ENCODE assay signal across 19 mouse cellular contexts in genomic region chr1:53838182-53838859, GRCm38 (mm10). TPM values are rescaled to one million over a fixed set of nuclear protein-coding genes. Genes with fewer than 3 reads are reported as not detected.
DNase-seq lines count a peak whose midpoint lies in the region; ATAC-seq and TF ChIP-seq lines count a peak whose summit lies in the region.
"Had no signal": no experiment of that assay in that cellular context is flagged by ENCODE, and none has a peak within 500 bp of the region (broad histone marks: within the 10 kb centered on the region; RNA-seq: fewer than 3 reads in every experiment).

No protein-coding gene starts in this region.

- no peak overlapping the region; the same call in 1 of the 2 replicates for H3K27ac ChIP-seq in ES-E14 (ENCODE audit: insufficient read depth, low read depth, low read length, poor library complexity, severe bottlenecking)
- no peak overlapping the region for H3K27ac ChIP-seq in hindbrain, embryonic 16.5 days (ENCODE audit: low read depth, low read length)
- H3K27ac ChIP-seq: embryonic facial prominence, embryonic 13.5 days; kidney, postnatal 0 days; liver, embryonic 12.5 days; neural tube, embryonic 12.5 days; stomach, embryonic 15.5 days had no signal

- in situ Hi-C loops in ES-E14 (cut with MboI; ENCODE audit: low sequenced_read_pairs in 2 of 2, unreplicated experiment in 2 of 2), result no loop called here

- no peak overlapping the region for H3K4me3 ChIP-seq in ES-E14 (ENCODE audit: insufficient read depth in 1 of 2, low read depth in 1 of 2, low read length in 2 of 2, poor library complexity in 1 of 2, severe bottlenecking in 1 of 2)
- no peak overlapping the region for H3K4me3 ChIP-seq in hindbrain, embryonic 16.5 days (ENCODE audit: low read length)
- H3K4me3 ChIP-seq: embryonic facial prominence, embryonic 13.5 days; liver, embryonic 12.5 days; neural tube, embryonic 12.5 days; stomach, embryonic 15.5 days had no signal

- no peak overlapping the region for H3K4me2 ChIP-seq in hindbrain, embryonic 16.5 days (ENCODE audit: low read length)
- H3K4me2 ChIP-seq: embryonic facial prominence, embryonic 13.5 days; liver, embryonic 12.5 days; neural tube, embryonic 12.5 days; stomach, embryonic 15.5 days had no signal

- peaks cover 0 to 8% of the 10 kb centered on the region in 2 experiments; a peak in 1 of 4 replicates for H3K4me1 ChIP-seq in ES-E14 (ENCODE audit: control insufficient read depth in 2 of 2, insufficient read depth in 2 of 2, low read length in 2 of 2, poor library complexity in 1 of 2)
- H3K4me1 ChIP-seq in hindbrain, embryonic 16.5 days (ENCODE audit: control insufficient read depth, insufficient read depth, low read depth, low read length), result no peaks in the 10 kb centered on the region
- H3K4me1 ChIP-seq: liver, embryonic 12.5 days; neural tube, embryonic 12.5 days; stomach, embryonic 15.5 days had no signal

- ATAC-seq in common myeloid progenitor, adult 5-6 weeks (replicated peaks; ENCODE audit: low read depth, poor library complexity, severe bottlenecking), result peak; percentile 72; the same call in 1 of the 2 replicates
- ATAC-seq in hindbrain, embryonic 16.5 days, result no peak
- ATAC-seq: forebrain, postnatal 0 days; liver, embryonic 12.5 days had no signal

- no peaks in the 10 kb centered on the region for H3K36me3 ChIP-seq in ES-E14 (ENCODE audit: control insufficient read depth, insufficient read depth, low read length, poor library complexity, severe bottlenecking)
- H3K36me3 ChIP-seq in hindbrain, embryonic 16.5 days (ENCODE audit: control insufficient read depth, insufficient read depth, low read length), result no peaks in the 10 kb centered on the region
- H3K36me3 ChIP-seq: embryonic facial prominence, embryonic 13.5 days; liver, embryonic 12.5 days; neural tube, embryonic 12.5 days; stomach, embryonic 15.5 days had no signal

- H3K9ac ChIP-seq in ES-E14 (ENCODE audit: insufficient read depth, low read depth, low read length, poor library complexity, severe bottlenecking), result no peak overlapping the region
- no peak overlapping the region for H3K9ac ChIP-seq in hindbrain, embryonic 16.5 days (ENCODE audit: low read depth, low read length)
- H3K9ac ChIP-seq: embryonic facial prominence, embryonic 13.5 days; forebrain, postnatal 0 days; liver, embryonic 12.5 days; neural tube, embryonic 12.5 days; stomach, embryonic 15.5 days had no signal

- 92% methylated on average over 8 of the region's 8 CpGs for WGBS in hindbrain, embryonic 16.5 days

- no peaks in the 10 kb centered on the region for H3K27me3 ChIP-seq in hindbrain, embryonic 16.5 days (replicated peaks; ENCODE audit: control insufficient read depth, insufficient read depth, low read length)
- H3K27me3 ChIP-seq: embryonic facial prominence, embryonic 13.5 days; liver, embryonic 12.5 days; neural tube, embryonic 12.5 days; stomach, embryonic 15.5 days had no signal

- DNase-seq in adrenal gland, adult 2 months, result peak; percentile 15
- no peak for DNase-seq in adrenal gland, adult 8-10 months
- DNase-seq in ES-E14 (ENCODE audit: low read depth, low spot score), result no peak
- peak; percentile 55 for DNase-seq in naive thymus-derived CD4-positive, alpha-beta T cell, adult 2 months (ENCODE audit: low read depth)
- no peak for DNase-seq in thymus, adult 18-20 months
- DNase-seq in testis, postnatal 10 days (ENCODE audit: low spot score), result no peak
- DNase-seq: adrenal gland, postnatal 14 days; cerebellum, adult 18-20 months; forebrain, postnatal 0 days; heart, adult 18-20 months; heart, postnatal 4 days; layer of hippocampus, postnatal 36 days had no signal

- H3K9me3 ChIP-seq in ES-E14 (ENCODE audit: control insufficient read depth, insufficient read depth, low read depth, low read length), result no peaks in the 10 kb centered on the region
- H3K9me3 ChIP-seq in hindbrain, embryonic 16.5 days (ENCODE audit: control insufficient read depth, low read length), result no peaks in the 10 kb centered on the region
- H3K9me3 ChIP-seq: embryonic facial prominence, embryonic 13.5 days; liver, embryonic 12.5 days; neural tube, embryonic 12.5 days; stomach, embryonic 15.5 days had no signal

TF ChIP-seq in ES-E14, 5 proteins besides CTCF, POLR2A, EP300 and RAD21:
- TF ChIP-seq CHD2 (IDR thresholded peaks at IDR 0.05; ENCODE audit: low read depth, low read length) (no peak), MAFK (IDR thresholded peaks at IDR 0.05; ENCODE audit: insufficient read depth, low read depth, low read length) (0 out of 2 replicates have a peak, but pooled peaks have one; percentile 41)

RNA-seq across cellular contexts. Expression of gene Stk17b, which starts 53.3 kb away (rescaled TPM):
- total RNA-seq in adrenal gland, adult 2 months (2021), result 10 to 100 TPM in 1 of 2 experiments, 1 to 10 TPM in 1; 9.6 to 15.5 TPM
- polyA plus RNA-seq in adrenal gland, adult 2 months (2012; rRNA removed), result 1.0 and 1.1 TPM in 2 replicates
- 10 to 100 TPM in 3 of 4 experiments, 1 to 10 TPM in 1; 7.7 to 13.1 (median 11.4) TPM for total RNA-seq in adrenal gland, adult 8-10 months (2022)
- 5.9 and 10.7 TPM in 2 replicates for total RNA-seq in ES-E14 (2012; rRNA removed)
- total RNA-seq in common myeloid progenitor, adult 5-6 weeks (2017), result 49.9 and 61.7 TPM in 2 replicates
- 4.9 and 6.2 TPM in 2 replicates for polyA plus RNA-seq in hindbrain, embryonic 16.5 days (2015; fragmentation: Nextera tagmentation; extraction: Ambion mirVana)

Comparison
In these comparisons a context has a peak if more than half of its experiments do, and no peak if none do; other contexts are left out.
1. DNase-seq: peak in adrenal gland, adult 2 months (single experiment) and naive thymus-derived CD4-positive, alpha-beta T cell, adult 2 months (single experiment); none in adrenal gland, adult 8-10 months (single experiment), ES-E14 (single experiment), thymus, adult 18-20 months (0 of 2) and testis, postnatal 10 days (single experiment).